Mouse (Mus musculus): Measurements from ENCODE around the gene Rsl24d1. TPM values are rescaled to one million over a fixed set of nuclear protein-coding genes. Genes with fewer than 3 reads are reported as not detected.

Rsl24d1 gene
- total RNA-seq, 2 experiments from 2014 or later = 60.7 to 61.5 TPM

Other genes starting within 250 kb of the Rsl24d1 start
- gene Pygo1, start 187.8 kb upstream of the Rsl24d1 start, total RNA-seq (2021) = 10 to 100 TPM; 26.1 to 26.2 TPM
- 1 to 10 TPM; 1.5 to 1.8 TPM for gene Dyx1c1, start 154.6 kb upstream of the Rsl24d1 start, total RNA-seq (2021)
- gene Gm44503, start 154.6 kb upstream of the Rsl24d1 start, total RNA-seq (2021) = under 1 TPM in 1 of 2 experiments, not detected in 1; 0.87 TPM
- gene Ccpg1os, start 128.0 kb upstream of the Rsl24d1 start, total RNA-seq (2021) = 1 to 10 TPM; 5.5 to 7.0 TPM
- 10 to 100 TPM; 64.3 to 67.5 TPM for gene Ccpg1, start 128.0 kb upstream of the Rsl24d1 start, total RNA-seq (2021)
- 10 to 100 TPM; 17.1 to 19.0 TPM for gene Pigb, start 73.0 kb upstream of the Rsl24d1 start, total RNA-seq (2021)
- gene Rab27a, start 68.6 kb upstream of the Rsl24d1 start, total RNA-seq (2021) = 1 to 10 TPM; 2.9 to 4.7 TPM
- 1 to 10 TPM in 1 of 2 experiments, under 1 TPM in 1; 0.83 to 1.5 TPM for gene Khdc3, start 11.6 kb upstream of the Rsl24d1 start, total RNA-seq (2021)
- not detected for gene Gm20509, start 11.0 kb upstream of the Rsl24d1 start, total RNA-seq (2021)

All from left cerebral cortex, postnatal 4 days (tissue).